Mouse (Mus musculus): ENCODE data around the gene Cstl1. TPM values are rescaled to one million over a fixed set of nuclear protein-coding genes. Genes with fewer than 3 reads are reported as not detected.
"Not testable (repeated sequence)": the region's sequence is repeated elsewhere in the genome, so short reads cannot be mapped to it uniquely, and the experiment has no call there.

Gene Cstl1
- polyA plus RNA-seq, 1 experiment from 2014 or later = not detected

DNA sequence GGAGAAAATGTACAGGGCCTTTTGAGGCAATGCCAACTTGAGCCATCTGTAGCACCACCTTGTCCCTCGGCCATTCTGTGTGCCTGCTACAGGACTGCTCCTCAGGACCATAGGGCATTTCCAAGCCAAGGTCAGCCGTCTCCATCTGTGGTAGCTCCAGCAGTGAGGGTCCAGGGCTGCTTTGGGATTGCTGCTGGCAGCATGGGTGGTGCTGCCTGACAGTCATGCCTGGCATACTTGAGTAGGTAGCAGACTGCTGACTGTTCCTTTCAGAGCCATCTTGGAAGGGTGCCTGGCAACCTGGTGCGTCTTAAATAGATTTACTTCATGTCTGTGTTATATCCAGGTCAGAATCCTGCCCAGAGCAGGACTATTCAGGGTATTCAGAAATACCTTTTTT lies 7.2 kb upstream of the Cstl1 start:
- no peaks in the 10 kb centered on the region for H3K9me3 ChIP-seq (ENCODE audit: control insufficient read depth, low read length)
- H3K36me3 ChIP-seq (ENCODE audit: control insufficient read depth, insufficient read depth, low read length) = no peaks in the 10 kb centered on the region
- H3K4me2 ChIP-seq (ENCODE audit: low read length) = no peak overlapping the region
- H3K27ac ChIP-seq (ENCODE audit: low read depth) = no peak overlapping the region
- ATAC-seq (replicated peaks; ENCODE audit: low FRiP score, low TSS enrichment, low read depth) (no peak), DNase-seq (ENCODE audit: low spot score) (no peak)
- no peaks in the 10 kb centered on the region for H3K4me1 ChIP-seq (replicated peaks; ENCODE audit: control insufficient read depth, insufficient read depth, low read length)
- H3K9ac ChIP-seq (ENCODE audit: low read length) = no peak overlapping the region
- H3K4me3 ChIP-seq (ENCODE audit: low read depth, low read length) = no peak overlapping the region
- WGBS = 71% methylated on average over 3 of the region's 3 CpGs
- no peaks in the 10 kb centered on the region for H3K27me3 ChIP-seq (replicated peaks; ENCODE audit: control insufficient read depth, insufficient read depth, low read length)

DNA sequence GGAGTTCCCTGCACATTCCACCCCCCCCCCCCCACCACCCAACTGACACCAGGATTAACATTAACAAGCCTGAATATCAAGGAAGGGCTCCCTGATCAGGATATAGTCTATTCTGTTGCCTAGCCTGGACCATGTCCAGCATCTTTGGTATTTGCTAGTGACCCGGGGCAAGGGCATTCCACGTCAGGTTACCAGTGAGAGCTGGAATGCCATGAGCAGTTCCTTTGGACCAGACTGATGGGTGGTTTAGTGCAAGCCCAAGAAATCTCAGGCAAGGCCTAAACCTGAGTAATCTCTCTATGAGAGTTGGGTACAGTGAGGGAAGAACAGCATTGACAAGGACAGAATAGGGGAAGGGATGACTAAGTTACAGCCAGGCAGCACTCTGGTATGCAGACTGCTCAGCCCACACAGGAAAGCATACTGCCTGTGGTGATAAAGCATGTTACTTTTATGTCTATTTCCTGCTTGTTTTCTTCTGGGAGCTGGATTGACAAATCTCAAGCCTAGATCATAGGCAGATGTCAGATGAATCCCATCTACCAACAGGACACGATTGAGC lies 6.2 kb upstream of the Cstl1 start:
- no peak for DNase-seq (ENCODE audit: low spot score)

DNA sequence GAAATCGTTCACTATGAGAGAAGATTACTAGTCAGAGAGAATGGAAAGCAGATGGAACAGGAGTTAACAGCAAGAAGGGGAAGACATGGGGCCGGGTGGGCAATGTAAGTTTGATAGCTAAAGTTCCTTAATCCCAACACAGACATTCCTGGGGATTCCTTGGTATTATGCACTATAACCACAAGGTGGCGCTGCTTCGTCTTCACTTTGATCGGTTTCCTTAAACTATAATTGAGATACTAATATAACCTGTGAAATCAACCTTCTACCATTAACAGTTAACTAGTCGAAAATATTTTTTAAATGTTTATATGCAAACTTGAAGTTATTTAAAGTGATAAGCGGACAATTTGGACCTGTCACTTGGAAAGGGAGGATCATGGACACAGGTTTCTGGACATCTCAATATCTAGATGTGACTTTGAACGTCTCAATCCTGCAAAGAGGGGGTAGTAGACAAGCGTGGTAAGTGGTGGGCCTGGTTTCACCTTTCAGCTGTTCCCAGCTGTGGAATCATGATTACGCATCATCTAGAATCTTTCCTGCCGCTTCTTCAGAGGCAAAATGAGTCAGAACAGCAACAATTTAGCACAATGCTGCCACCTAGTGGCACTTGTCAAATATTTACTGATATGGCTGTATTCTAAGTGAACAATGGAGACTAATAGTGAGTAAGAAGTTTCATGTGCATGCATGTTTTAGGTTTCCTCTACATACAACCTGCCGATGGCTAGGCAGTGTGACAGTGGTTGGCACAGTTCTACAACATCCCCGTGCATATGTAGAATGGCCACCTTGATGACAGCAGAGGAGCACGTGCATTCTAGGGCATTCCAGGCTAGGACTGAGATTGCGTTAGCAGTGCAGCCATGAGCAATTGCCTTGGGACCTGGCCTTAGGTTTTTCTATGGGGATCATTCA lies 2.0 kb downstream of the Cstl1 start:
- Histone ChIP-seq H3K4me2 (ENCODE audit: low read length) (peak overlapping the region; percentile 49), H3K4me3 (ENCODE audit: low read depth, low read length) (0 out of 2 replicates have a peak overlapping the region, but pooled peaks have one; percentile 7), H3K9me3 (ENCODE audit: control insufficient read depth, low read length) (no peaks in the 10 kb centered on the region), H3K27me3 (replicated peaks; ENCODE audit: control insufficient read depth, insufficient read depth, low read length) (no peaks in the 10 kb centered on the region), H3K4me1 (replicated peaks; ENCODE audit: control insufficient read depth, insufficient read depth, low read length) (no peaks in the 10 kb centered on the region), H3K9ac (ENCODE audit: low read length) (no peak overlapping the region), H3K27ac (ENCODE audit: low read depth) (no peak overlapping the region), H3K36me3 (ENCODE audit: control insufficient read depth, insufficient read depth, low read length) (no peaks in the 10 kb centered on the region)
- ATAC-seq (replicated peaks; ENCODE audit: low FRiP score, low TSS enrichment, low read depth) (peak; percentile 78), DNase-seq (ENCODE audit: low spot score) (peak; percentile 82)
- WGBS = 17% methylated on average over 15 of the region's 15 CpGs

More for the DNA sequence above, 6.2 kb upstream of the Cstl1 start:
- 82% methylated on average over 3 of the region's 3 CpGs for WGBS
- Histone ChIP-seq H3K9me3 (ENCODE audit: control insufficient read depth, low read length) (no peaks in the 10 kb centered on the region), H3K27ac (ENCODE audit: low read depth) (no peak overlapping the region), H3K4me1 (replicated peaks; ENCODE audit: control insufficient read depth, insufficient read depth, low read length) (no peaks in the 10 kb centered on the region), H3K27me3 (replicated peaks; ENCODE audit: control insufficient read depth, insufficient read depth, low read length) (no peaks in the 10 kb centered on the region), H3K4me3 (ENCODE audit: low read depth, low read length) (no peak overlapping the region), H3K36me3 (ENCODE audit: control insufficient read depth, insufficient read depth, low read length) (no peaks in the 10 kb centered on the region), H3K9ac (ENCODE audit: low read length) (no peak overlapping the region), H3K4me2 (ENCODE audit: low read length) (no peak overlapping the region)
- no peak for ATAC-seq (replicated peaks; ENCODE audit: low FRiP score, low TSS enrichment, low read depth)

DNA sequence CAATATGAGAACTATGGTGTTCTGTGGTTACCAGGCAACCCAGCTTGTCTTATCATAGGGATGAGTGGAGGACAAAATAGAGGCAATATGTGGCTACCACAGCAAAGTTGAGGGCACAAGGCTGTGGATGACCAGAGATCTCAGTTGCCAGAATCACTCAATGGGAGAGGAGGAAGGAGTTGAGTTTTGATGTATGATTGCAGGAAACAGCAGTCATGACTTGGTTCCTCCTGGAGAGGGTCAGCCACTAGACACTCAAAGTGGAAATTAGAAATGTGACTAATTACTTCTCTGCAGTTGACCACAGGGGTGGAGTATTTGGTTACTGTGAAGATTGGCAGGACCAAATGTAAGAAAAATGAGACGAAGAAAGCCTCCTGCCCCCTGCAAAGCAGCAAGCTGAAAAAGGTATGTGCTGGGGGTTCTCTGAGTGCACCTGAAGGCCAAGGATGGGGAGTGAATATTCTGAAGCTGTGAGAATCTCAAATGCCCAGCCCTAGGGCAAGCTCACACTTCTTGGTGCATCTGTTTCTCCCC lies 4.2 kb downstream of the Cstl1 start:
- Histone ChIP-seq H3K4me3 (ENCODE audit: low read depth, low read length) (no peak overlapping the region), H3K4me2 (ENCODE audit: low read length) (no peak overlapping the region), H3K9ac (ENCODE audit: low read length) (no peak overlapping the region), H3K9me3 (ENCODE audit: control insufficient read depth, low read length) (no peaks in the 10 kb centered on the region), H3K36me3 (ENCODE audit: control insufficient read depth, insufficient read depth, low read length) (no peaks in the 10 kb centered on the region), H3K27me3 (replicated peaks; ENCODE audit: control insufficient read depth, insufficient read depth, low read length) (no peaks in the 10 kb centered on the region), H3K4me1 (replicated peaks; ENCODE audit: control insufficient read depth, insufficient read depth, low read length) (no peaks in the 10 kb centered on the region), H3K27ac (ENCODE audit: low read depth) (no peak overlapping the region)
- WGBS = 52% methylated on average over 1 of the region's 1 CpGs
- DNase-seq (ENCODE audit: low spot score) = no peak
- ATAC-seq (replicated peaks; ENCODE audit: low FRiP score, low TSS enrichment, low read depth) = no peak

DNA sequence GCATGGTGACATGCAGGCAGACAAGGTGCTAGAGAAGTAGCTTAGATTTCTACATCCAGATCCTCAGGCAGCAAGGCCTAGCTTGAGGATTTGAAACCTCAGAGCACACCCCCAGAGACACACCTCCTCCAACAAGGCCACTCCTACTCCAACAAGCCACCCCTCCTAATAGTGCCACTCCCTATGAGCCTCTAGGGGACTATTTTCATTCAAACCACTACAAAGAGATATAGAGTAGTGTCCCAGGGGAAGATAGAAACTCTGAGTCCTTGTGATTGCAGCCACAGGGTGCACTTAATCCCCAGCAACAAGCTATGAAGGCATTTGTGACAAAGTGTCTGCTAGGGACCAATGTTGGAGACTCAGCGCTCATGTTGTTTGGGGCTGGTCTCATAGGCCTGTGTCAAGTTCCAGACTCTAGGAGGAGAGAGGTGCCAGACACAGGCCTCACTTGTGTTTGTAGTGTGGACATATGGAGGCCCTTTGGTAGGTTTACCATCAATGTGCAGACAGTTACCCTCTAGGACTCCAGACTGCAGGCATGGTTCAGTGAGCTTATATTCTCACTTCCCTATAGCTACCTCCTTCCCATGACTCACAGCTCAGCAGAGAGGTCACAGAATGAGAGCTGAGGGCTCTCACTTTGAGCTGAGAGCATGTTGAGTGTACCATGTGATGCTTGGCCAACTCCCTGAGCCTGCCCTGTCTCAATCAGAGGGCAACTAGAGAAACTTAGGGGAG lies 13.7 kb downstream of the Cstl1 start:
- DNase-seq (ENCODE audit: low spot score) = no peak

DNA sequence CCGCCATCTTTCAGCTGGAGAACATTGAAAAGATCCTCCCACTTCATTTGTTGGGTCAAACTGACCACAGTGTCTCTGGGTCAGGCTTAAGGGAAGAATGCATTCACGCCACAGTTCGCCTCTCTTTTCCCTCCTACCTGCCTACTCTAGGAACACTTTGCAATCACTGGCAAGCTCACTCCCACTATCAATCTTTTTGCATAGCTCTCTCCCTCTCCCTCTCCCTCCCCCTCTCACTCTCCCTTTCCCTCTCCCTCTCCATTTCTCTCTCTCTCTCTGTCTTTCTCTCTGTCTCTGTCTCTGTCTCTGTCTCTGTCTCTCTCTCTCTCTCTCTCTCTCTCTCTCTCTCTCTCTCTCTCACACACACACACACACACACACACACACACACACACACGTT lies 21.2 kb downstream of the Cstl1 start, which contains the start of gene Cst11:
TSS of gene Cst11 (minus strand) at position 101 of the 400 bp plus-strand sequence.
- 85% methylated on average over 4 of the region's 4 CpGs for WGBS
- DNase-seq (ENCODE audit: low spot score); H3K9ac ChIP-seq (ENCODE audit: low read length): not testable (repeated sequence)

More for the DNA sequence above, 13.7 kb downstream of the Cstl1 start:
- WGBS = 91% methylated on average over 1 of the region's 1 CpGs
- Histone ChIP-seq H3K4me2 (ENCODE audit: low read length) (no peak overlapping the region), H3K4me1 (replicated peaks; ENCODE audit: control insufficient read depth, insufficient read depth, low read length) (no peaks in the 10 kb centered on the region), H3K9me3 (ENCODE audit: control insufficient read depth, low read length) (no peaks in the 10 kb centered on the region), H3K27ac (ENCODE audit: low read depth) (no peak overlapping the region), H3K27me3 (replicated peaks; ENCODE audit: control insufficient read depth, insufficient read depth, low read length) (no peaks in the 10 kb centered on the region), H3K4me3 (ENCODE audit: low read depth, low read length) (no peak overlapping the region), H3K9ac (ENCODE audit: low read length) (no peak overlapping the region), H3K36me3 (ENCODE audit: control insufficient read depth, insufficient read depth, low read length) (no peaks in the 10 kb centered on the region)
- ATAC-seq (replicated peaks; ENCODE audit: low FRiP score, low TSS enrichment, low read depth) = no peak

DNA sequence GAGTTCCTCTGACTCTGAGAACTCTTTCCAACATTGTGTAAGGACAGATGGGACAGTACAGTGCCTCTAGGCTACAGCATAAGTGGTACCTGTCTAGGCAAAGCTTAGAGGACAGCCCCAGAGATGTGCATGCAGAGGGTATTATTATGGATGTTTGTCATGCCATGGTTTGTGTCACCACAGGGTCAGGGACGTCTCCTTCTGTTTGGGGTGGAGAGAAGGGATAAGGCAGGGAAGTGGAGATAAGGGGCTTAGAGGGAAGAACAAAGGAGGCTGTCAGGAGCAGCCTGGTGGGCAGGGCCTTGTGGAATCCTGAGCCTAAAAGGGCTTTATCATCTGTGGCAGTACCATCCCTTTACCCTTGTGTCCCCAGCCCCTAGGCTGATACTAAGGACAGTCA lies 31.6 kb downstream of the Cstl1 start, which contains the start of gene 8030411F24Rik:
TSS of gene 8030411F24Rik (plus strand) at position 301 of the 400 bp plus-strand sequence.
- DNase-seq (ENCODE audit: low spot score) (no peak), ATAC-seq (replicated peaks; ENCODE audit: low FRiP score, low TSS enrichment, low read depth) (no peak)
- Histone ChIP-seq H3K4me3 (ENCODE audit: low read depth, low read length) (no peak within 1 kb of the TSS), H3K27ac (ENCODE audit: low read depth) (no peak within 1 kb of the TSS), H3K4me2 (ENCODE audit: low read length) (no peak within 1 kb of the TSS), H3K27me3 (replicated peaks; ENCODE audit: control insufficient read depth, insufficient read depth, low read length) (no peaks in the 10 kb centered on the region), H3K4me1 (replicated peaks; ENCODE audit: control insufficient read depth, insufficient read depth, low read length) (no peaks in the 10 kb centered on the region), H3K9ac (ENCODE audit: low read length) (no peak within 1 kb of the TSS), H3K9me3 (ENCODE audit: control insufficient read depth, low read length) (no peaks in the 10 kb centered on the region), H3K36me3 (ENCODE audit: control insufficient read depth, insufficient read depth, low read length) (no peaks in the 10 kb centered on the region)
- 30% methylated on average over 1 of the region's 1 CpGs for WGBS

More for the DNA sequence above, 21.2 kb downstream of the Cstl1 start, which contains the start of gene Cst11:
- ATAC-seq (replicated peaks; ENCODE audit: low FRiP score, low TSS enrichment, low read depth); H3K27me3 ChIP-seq (replicated peaks; ENCODE audit: control insufficient read depth, insufficient read depth, low read length); H3K4me3 ChIP-seq (ENCODE audit: low read depth, low read length); H3K4me2 ChIP-seq (ENCODE audit: low read length); H3K9me3 ChIP-seq (ENCODE audit: control insufficient read depth, low read length); H3K36me3 ChIP-seq (ENCODE audit: control insufficient read depth, insufficient read depth, low read length); H3K4me1 ChIP-seq (replicated peaks; ENCODE audit: control insufficient read depth, insufficient read depth, low read length); H3K27ac ChIP-seq (ENCODE audit: low read depth): not testable (repeated sequence)

DNA sequence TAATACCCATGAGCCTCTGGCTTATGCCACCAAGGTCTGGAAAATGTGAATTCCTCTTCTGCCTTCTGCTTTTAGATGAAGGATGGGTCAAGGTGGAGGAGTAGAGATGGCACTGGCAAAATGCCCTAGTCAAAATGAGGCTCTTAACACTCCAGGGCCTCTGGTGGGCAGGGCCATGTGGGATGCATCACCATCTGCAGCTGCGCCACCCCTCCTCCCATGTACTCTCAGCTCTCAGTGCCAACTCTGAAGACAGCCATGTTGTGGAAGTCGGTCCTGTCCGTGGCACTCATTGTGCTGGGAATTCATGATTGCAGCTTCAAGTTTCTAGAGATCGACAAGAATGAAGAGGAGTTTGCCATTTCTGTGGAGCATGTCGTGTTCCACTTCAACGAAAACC lies 39.0 kb downstream of the Cstl1 start, which contains the start of gene Cst12:
TSS of gene Cst12 (plus strand) at position 220 of the 400 bp plus-strand sequence.
- 87% methylated on average over 6 of the region's 6 CpGs for WGBS
- DNase-seq (ENCODE audit: low spot score) = no peak
- Histone ChIP-seq H3K4me1 (replicated peaks; ENCODE audit: control insufficient read depth, insufficient read depth, low read length) (no peaks in the 10 kb centered on the region), H3K9me3 (ENCODE audit: control insufficient read depth, low read length) (no peaks in the 10 kb centered on the region), H3K27me3 (replicated peaks; ENCODE audit: control insufficient read depth, insufficient read depth, low read length) (no peaks in the 10 kb centered on the region), H3K27ac (ENCODE audit: low read depth) (no peak within 1 kb of the TSS), H3K4me3 (ENCODE audit: low read depth, low read length) (no peak within 1 kb of the TSS), H3K9ac (ENCODE audit: low read length) (no peak within 1 kb of the TSS), H3K4me2 (ENCODE audit: low read length) (no peak within 1 kb of the TSS), H3K36me3 (ENCODE audit: control insufficient read depth, insufficient read depth, low read length) (no peaks in the 10 kb centered on the region)
- no peak for ATAC-seq (replicated peaks; ENCODE audit: low FRiP score, low TSS enrichment, low read depth)
